ENCODE assay signal across 11 mouse cellular contexts in the genomic region with DNA sequence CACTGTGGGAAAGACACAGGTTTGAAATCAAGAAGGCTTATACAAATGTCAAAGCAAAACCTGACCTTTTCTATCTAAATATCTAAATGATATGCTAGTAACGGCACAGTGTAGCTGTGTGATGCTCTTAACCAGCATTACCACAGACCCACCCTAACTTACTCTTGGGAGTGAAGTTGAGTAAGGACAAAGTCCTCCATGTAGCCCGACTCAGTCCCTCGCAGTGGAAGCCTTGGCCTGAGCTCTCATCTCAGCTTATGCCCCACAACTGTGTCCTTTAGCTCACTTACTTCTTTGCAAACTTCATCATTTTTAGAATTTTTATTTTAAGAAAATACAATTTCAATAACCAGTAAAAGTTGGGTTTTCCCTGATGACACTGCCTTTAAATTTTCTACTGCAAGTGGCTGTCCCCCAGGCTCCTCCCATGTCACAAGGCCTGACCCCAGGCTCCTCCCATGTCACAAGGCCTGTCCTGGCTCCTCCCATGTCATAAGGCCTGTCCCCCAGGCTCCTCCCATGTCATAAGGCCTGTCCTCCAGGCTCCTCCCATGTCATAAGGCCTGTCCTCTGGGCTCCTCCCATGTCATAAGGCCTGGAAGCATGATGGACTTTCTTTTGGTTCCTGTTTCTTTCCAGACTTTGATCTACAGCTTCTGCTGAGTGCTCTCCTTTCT. TPM values are rescaled to one million over a fixed set of nuclear protein-coding genes. Genes with fewer than 3 reads are reported as not detected.
DNase-seq lines count a peak whose midpoint lies in the region; ATAC-seq and TF ChIP-seq lines count a peak whose summit lies in the region.
"Had no signal": no experiment of that assay in that cellular context is flagged by ENCODE, and none has a peak within 500 bp of the region (broad histone marks: within the 10 kb centered on the region; RNA-seq: fewer than 3 reads in every experiment).

No protein-coding gene starts in this region.

- 94% methylated on average over 3 of the region's 3 CpGs for WGBS in macrophage (ENCODE audit: missing documents)

- peak; percentile 87 for ATAC-seq in G1E (ENCODE audit: extremely low read depth, insufficient number of reproducible peaks, low FRiP score, poor library complexity, severe bottlenecking)
- peak; percentile 22 to 69; a peak in 2 of 4 replicates for ATAC-seq in hematopoietic stem cell, adult 5-6 weeks (replicated peaks in 1 of 2; ENCODE audit: insufficient read depth in 1 of 2, low FRiP score in 2 of 2, low TSS enrichment in 1 of 2, low read depth in 1 of 2, poor library complexity in 2 of 2, severe bottlenecking in 2 of 2)
- ATAC-seq: forebrain, embryonic 16.5 days had no signal

- H3K36me3 ChIP-seq in G1E (replicated peaks), result peaks cover 63% of the 10 kb centered on the region
- peaks cover 52% of the 10 kb centered on the region for H3K36me3 ChIP-seq in macrophage (ENCODE audit: inconsistent target)

- no peak for TF ChIP-seq CTCF in G1E (IDR thresholded peaks at IDR 0.05; ENCODE audit: low read depth, low read length)

- peak overlapping the region; percentile 66 for H3K27ac ChIP-seq in macrophage
- H3K27ac ChIP-seq: hindbrain, embryonic 15.5 days; limb, embryonic 12.5 days had no signal

- H3K4me3 ChIP-seq in G1E (ENCODE audit: low read depth, low read length) (no peak overlapping the region), macrophage (ENCODE audit: inconsistent target) (no peak overlapping the region)
- H3K4me3 ChIP-seq: hindbrain, embryonic 15.5 days; limb, embryonic 12.5 days had no signal

- DNase-seq in A20 (ENCODE audit: low read depth, low spot score) (peak; percentile 72), G1E (ENCODE audit: low spot score) (no peak)
- DNase-seq in spleen, postnatal 36 days (ENCODE audit: low spot score in 2 of 2), result no peak
- DNase-seq in kidney, adult 9 months, result no peak
- DNase-seq in thymus, adult 18-20 months, result no peak
- DNase-seq: midbrain, embryonic 14.5 days had no signal

- peaks cover 5% of the 10 kb centered on the region for H3K4me1 ChIP-seq in G1E (ENCODE audit: insufficient read depth, low read depth, low read length)
- H3K4me1 ChIP-seq: hindbrain, embryonic 15.5 days; limb, embryonic 12.5 days had no signal

- H3K9me3 ChIP-seq in G1E (replicated peaks), result no peaks in the 10 kb centered on the region
- H3K9me3 ChIP-seq: hindbrain, embryonic 15.5 days; limb, embryonic 12.5 days had no signal

- H3K27me3 ChIP-seq in G1E (ENCODE audit: insufficient read depth, low read length), result no peaks in the 10 kb centered on the region
- H3K27me3 ChIP-seq: hindbrain, embryonic 15.5 days; limb, embryonic 12.5 days had no signal

- H3K79me2 ChIP-seq in macrophage (ENCODE audit: inconsistent target), result no peaks in the 10 kb centered on the region

RNA-seq across cellular contexts. Expression of a gene that starts 15.8 kb away (rescaled TPM):
- 47.9 and 50.8 TPM in 2 replicates for total RNA-seq in G1E (2014; fragmentation: Nextera tagmentation)
- 81.0 and 101 TPM in 2 replicates for total RNA-seq in G1E (2017)
- polyA plus RNA-seq in G1E (2012), result 12.0 and 12.6 TPM in 2 replicates
- 96.4 and 144 TPM in 2 replicates for total RNA-seq in hematopoietic stem cell, adult 5-6 weeks (2017)
- total RNA-seq in macrophage (2018; cell fraction: chromatin; rRNA removed), result 100 to 1,000 TPM; 139 to 437 (median 255) TPM
- 10 to 100 TPM; 30.9 to 98.7 (median 59.1) TPM for total RNA-seq in macrophage (2018; cell fraction: cytosol; rRNA removed)
- total RNA-seq in macrophage (2018; cell fraction: nucleus; rRNA removed), result 100 to 1,000 TPM in 25 of 26 experiments, 10 to 100 TPM in 1; 89.1 to 303 (median 191) TPM
- polyA plus RNA-seq in macrophage (2018), result 27.5 to 57.4 TPM (median 29.6 TPM) in 3 replicates

RNA-seq across cellular contexts. Expression of a gene that starts 45.1 kb away (rescaled TPM):
- total RNA-seq in G1E (2014; fragmentation: Nextera tagmentation) (49.4 and 56.6 TPM in 2 replicates), G1E (2017) (51.8 and 63.8 TPM in 2 replicates)
- polyA plus RNA-seq in G1E (2012) (7.6 and 8.8 TPM in 2 replicates), macrophage (2018) (76.7 to 111 TPM (median 104 TPM) in 3 replicates)
- total RNA-seq in hematopoietic stem cell, adult 5-6 weeks (2017), result 44.9 and 47.3 TPM in 2 replicates
- 100 to 1,000 TPM in 4 of 26 experiments, 10 to 100 TPM in 22; 23.3 to 150 (median 64.8) TPM for total RNA-seq in macrophage (2018; cell fraction: chromatin; rRNA removed)
- 100 to 1,000 TPM; 102 to 195 (median 120) TPM for total RNA-seq in macrophage (2018; cell fraction: cytosol; rRNA removed)
- 100 to 1,000 TPM in 22 of 26 experiments, 10 to 100 TPM in 4; 76.2 to 217 (median 134) TPM for total RNA-seq in macrophage (2018; cell fraction: nucleus; rRNA removed)
